Mouse (Mus musculus): ENCODE measurements at regions not wholly inside any gene's neighbourhood (a gene's known extent, or its start where the extent isn't known, plus 50 kb on each side); places are given as distances from the start of the nearest gene placed in this dataset.

GRCm38 (mm10) chr8:46420476-46420875, 50.4 kb upstream of the Acsl1 start:
- H3K4me1 ChIP-seq (replicated peaks): no peaks in the 10 kb centered on the region
- no peak for DNase-seq (ENCODE audit: low spot score)
- WGBS: 92% methylated on average over 8 of the region's 8 CpGs
- no peaks in the 10 kb centered on the region for H3K27me3 ChIP-seq (ENCODE audit: insufficient read depth, poor library complexity, severe bottlenecking)
- H3K27ac ChIP-seq: no peak overlapping the region
- no peak overlapping the region for H3K4me3 ChIP-seq
- 0 out of 2 replicates have a peak, but pooled peaks cover under 1% of the 10 kb centered on the region for H3K9me3 ChIP-seq
- H3K36me3 ChIP-seq: no peaks in the 10 kb centered on the region

Measured in hindbrain, embryonic 10.5 days (tissue).